Mouse (Mus musculus) kidney, embryonic 14.5 days (tissue): ENCODE data around the gene Cacng5. TPM values are rescaled to one million over a fixed set of nuclear protein-coding genes. Genes with fewer than 3 reads are reported as not detected.

Experiments used
- ATAC-seq: fragments of 200-750 bp; cut with Nextera tagmentation; 2 replicates; pipeline ENCODE4 v1.8.0; 2017; ENCODE audit warnings: moderate number of reproducible peaks, mild to moderate bottlenecking, moderate TSS enrichment, moderate library complexity; ENCODE audit not compliant: low FRiP score, low TSS enrichment
- H3K27ac ChIP-seq: fragments of 300-500 bp; sonication (generic); 2 replicates; pipeline ENCODE4 v1.5.1; 2014; ENCODE audit warnings: low read depth, mild to moderate bottlenecking, low read length, moderate library complexity, mixed read lengths
- H3K27me3 ChIP-seq: fragments of 300-500 bp; sonication (generic); 2 replicates; pipeline ENCODE4 v1.6.1; 2014; ENCODE audit warnings: mild to moderate bottlenecking, low read length; ENCODE audit not compliant: control insufficient read depth, insufficient read depth
- H3K36me3 ChIP-seq: fragments of 300-500 bp; sonication (generic); 2 replicates; pipeline ENCODE4 v1.6.1; 2014; ENCODE audit warnings: low read length, mixed read lengths; ENCODE audit not compliant: control insufficient read depth, insufficient read depth
- H3K4me1 ChIP-seq: fragments of 300-500 bp; sonication (generic); 2 replicates; pipeline ENCODE4 v1.6.1; 2014; ENCODE audit warnings: low read length, mixed read lengths; ENCODE audit not compliant: control insufficient read depth, insufficient read depth
- H3K4me2 ChIP-seq: fragments of 300-500 bp; sonication (generic); replicated peaks from 2 replicates; pipeline ENCODE4 v1.6.1; 2014; ENCODE audit warnings: low read depth, mild to moderate bottlenecking, low read length
- H3K4me3 ChIP-seq: fragments of 300-500 bp; sonication (generic); 2 replicates; pipeline ENCODE4 v1.5.1; 2014; ENCODE audit warnings: mild to moderate bottlenecking, low read length
- H3K9ac ChIP-seq: fragments of 300-500 bp; sonication (generic); 2 replicates; pipeline ENCODE4 v1.6.1; 2014; ENCODE audit warnings: low read depth, mild to moderate bottlenecking, low read length, moderate library complexity
- H3K9me3 ChIP-seq: fragments of 300-500 bp; sonication (generic); 2 replicates; pipeline ENCODE4 v1.6.1; 2016; ENCODE audit warnings: low read length; ENCODE audit not compliant: control insufficient read depth
- WGBS: fragments of 180-500 bp; shearing (Covaris S2); extraction: QIAGEN DNeasy Blood & Tissue Kit; methylation state at CpG from one replicate; pipeline ENCODE4 v1.1.7; 2014; 5-methylcytosine and 5-hydroxymethylcytosine counted together
- polyA plus RNA-seq: library from polyadenylated mRNA; unstranded; fragments of >200 nt; fragmentation: Nextera tagmentation; extraction: Ambion mirVana; gene quantifications from 2 replicates; pipeline ENCODE4 v1.2.1, GENCODE M21; 2014

Gene Cacng5
- polyA plus RNA-seq, 1 experiment from 2014 or later: not detected

- no peaks in the 10 kb centered on the region; the same call in none of the 2 replicates for H3K36me3 ChIP-seq
- no peak for ATAC-seq
- no peak overlapping the region for H3K27ac ChIP-seq
- peaks cover 14% of the 10 kb centered on the region for H3K9me3 ChIP-seq
- no peak overlapping the region for H3K4me3 ChIP-seq
- H3K4me2 ChIP-seq: no peak overlapping the region
- no peaks in the 10 kb centered on the region for H3K4me1 ChIP-seq
- no peak overlapping the region for H3K9ac ChIP-seq
- 96% methylated on average over 2 of the region's 2 CpGs for WGBS
- no peaks in the 10 kb centered on the region for H3K27me3 ChIP-seq
These were observed 22.1 kb upstream of the Cacng5 start for GRCm38 (mm10) chr11:107936929-107937328.

DNA sequence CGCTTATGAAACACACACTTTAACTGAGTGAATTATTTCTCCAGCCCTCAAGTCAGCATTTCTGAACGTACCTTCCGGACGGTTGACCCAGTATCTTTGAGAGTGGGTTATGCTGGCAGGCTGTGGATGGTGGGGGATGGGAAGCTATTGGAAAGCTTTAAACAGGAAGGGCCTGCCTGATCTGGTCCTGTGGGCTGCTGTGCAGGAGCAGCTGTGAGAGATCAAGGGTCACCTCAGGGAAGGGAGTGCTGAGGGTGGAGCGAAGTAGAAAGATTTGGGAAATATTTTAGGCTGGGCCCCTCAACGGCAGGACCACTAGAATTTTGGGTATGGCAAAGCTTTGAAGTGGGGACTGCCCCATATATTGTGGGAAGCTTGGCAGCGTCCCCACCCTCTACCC is 16.9 kb upstream of the Cacng5 start:
- H3K36me3 ChIP-seq: no peaks in the 10 kb centered on the region
- no peaks in the 10 kb centered on the region for H3K4me1 ChIP-seq
- no peak overlapping the region for H3K4me3 ChIP-seq
- H3K27me3 ChIP-seq: no peaks in the 10 kb centered on the region
- no peak overlapping the region for H3K4me2 ChIP-seq
- no peak for ATAC-seq
- no peaks in the 10 kb centered on the region for H3K9me3 ChIP-seq
- WGBS: 67% methylated on average over 7 of the region's 7 CpGs
- no peak overlapping the region for H3K27ac ChIP-seq
- no peak overlapping the region for H3K9ac ChIP-seq

GRCm38 (mm10) chr11:107931288-107931687 is 16.4 kb upstream of the Cacng5 start:
- no peaks in the 10 kb centered on the region for H3K4me1 ChIP-seq
- no peak overlapping the region for H3K9ac ChIP-seq
- no peaks in the 10 kb centered on the region for H3K9me3 ChIP-seq
- no peak overlapping the region for H3K4me2 ChIP-seq
- no peak overlapping the region for H3K27ac ChIP-seq
- no peaks in the 10 kb centered on the region for H3K27me3 ChIP-seq
- no peak overlapping the region for H3K4me3 ChIP-seq
- no peaks in the 10 kb centered on the region for H3K36me3 ChIP-seq
- 84% methylated on average over 11 of the region's 11 CpGs for WGBS
- ATAC-seq: no peak

GRCm38 (mm10) chr11:107929712-107930111 is 14.9 kb upstream of the Cacng5 start:
- no peaks in the 10 kb centered on the region for H3K36me3 ChIP-seq
- H3K9me3 ChIP-seq: no peaks in the 10 kb centered on the region
- H3K27me3 ChIP-seq: no peaks in the 10 kb centered on the region
- no peak overlapping the region for H3K4me3 ChIP-seq
- H3K4me2 ChIP-seq: no peak overlapping the region
- WGBS: 51% methylated on average over 3 of the region's 3 CpGs
- H3K4me1 ChIP-seq: no peaks in the 10 kb centered on the region
- no peak overlapping the region for H3K9ac ChIP-seq
- ATAC-seq: no peak
- no peak overlapping the region for H3K27ac ChIP-seq

GRCm38 (mm10) chr11:107919852-107920508 is 5.1 kb upstream of the Cacng5 start:
- no peak overlapping the region for H3K27ac ChIP-seq
- H3K36me3 ChIP-seq: no peaks in the 10 kb centered on the region
- H3K4me1 ChIP-seq: no peaks in the 10 kb centered on the region
- no peaks in the 10 kb centered on the region for H3K9me3 ChIP-seq
- no peak overlapping the region for H3K4me3 ChIP-seq
- H3K27me3 ChIP-seq: peaks cover 11% of the 10 kb centered on the region
- H3K9ac ChIP-seq: no peak overlapping the region
- 41% methylated on average over 16 of the region's 16 CpGs for WGBS
- H3K4me2 ChIP-seq: no peak overlapping the region
- ATAC-seq: no peak

DNA sequence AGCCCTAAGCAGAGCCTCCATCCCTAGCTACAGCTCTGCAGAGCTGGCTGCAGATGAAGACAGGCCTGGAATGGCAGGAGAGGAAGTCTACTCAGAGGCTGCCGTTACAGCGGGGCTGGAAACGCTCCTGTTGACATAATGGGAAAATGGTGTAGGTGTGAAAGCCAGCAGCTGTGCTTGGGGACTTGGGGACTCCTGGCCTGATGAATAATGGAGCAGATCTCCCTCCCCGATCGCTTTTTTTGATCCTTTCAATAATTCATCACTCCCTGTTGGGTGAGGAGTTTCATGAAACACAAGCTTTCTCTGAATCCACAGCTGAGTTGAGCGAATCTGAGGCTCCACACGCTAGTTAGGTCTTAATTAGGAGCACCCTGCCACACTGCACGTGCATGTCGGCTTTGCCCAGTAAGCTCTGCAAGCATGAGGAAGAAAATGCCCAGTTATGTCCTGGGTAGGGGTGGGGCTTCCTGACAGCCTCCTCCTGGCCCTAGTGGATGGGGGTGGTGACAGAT is 2.9 kb upstream of the Cacng5 start:
- Histone ChIP-seq H3K36me3 (no peaks in the 10 kb centered on the region), H3K4me2 (no peak overlapping the region), H3K4me3 (no peak overlapping the region), H3K4me1 (no peaks in the 10 kb centered on the region), H3K9ac (no peak overlapping the region), H3K27ac (no peak overlapping the region), H3K27me3 (peaks cover 26% of the 10 kb centered on the region), H3K9me3 (no peaks in the 10 kb centered on the region)
- WGBS: 67% methylated on average over 9 of the region's 9 CpGs
- no peak for ATAC-seq

DNA sequence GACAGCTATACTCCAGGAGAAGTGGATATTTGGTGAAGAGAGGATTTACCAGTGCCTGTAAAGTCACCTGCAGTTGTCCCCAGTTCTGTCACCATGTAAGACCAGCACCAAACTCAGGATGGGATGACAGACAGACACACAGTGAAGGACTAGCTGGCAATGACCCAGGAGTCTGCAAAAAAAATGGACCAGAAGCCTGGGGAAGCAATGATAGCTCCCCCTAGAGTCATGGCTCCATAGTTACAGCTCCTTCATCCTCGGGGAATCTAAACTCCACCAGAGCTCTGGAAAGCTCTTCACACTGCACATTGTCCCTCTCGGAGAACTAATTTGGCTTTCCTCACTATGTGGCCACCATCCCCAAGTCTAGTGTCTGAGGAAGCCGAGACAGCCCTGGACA is 1.5 kb downstream of the Cacng5 start:
- WGBS: 53% methylated on average over 3 of the region's 3 CpGs
- H3K9me3 ChIP-seq: peaks cover 5% of the 10 kb centered on the region; the same call in 1 of the 2 replicates
- H3K27me3 ChIP-seq: peaks cover 26% of the 10 kb centered on the region
- no peaks in the 10 kb centered on the region for H3K4me1 ChIP-seq
- ATAC-seq: no peak
- no peak overlapping the region for H3K27ac ChIP-seq
- no peaks in the 10 kb centered on the region for H3K36me3 ChIP-seq
- no peak overlapping the region for H3K4me2 ChIP-seq
- no peak overlapping the region for H3K9ac ChIP-seq
- H3K4me3 ChIP-seq: no peak overlapping the region

GRCm38 (mm10) chr11:107905364-107905763 is 9.5 kb downstream of the Cacng5 start:
- no peak overlapping the region for H3K9ac ChIP-seq
- peaks cover 5% of the 10 kb centered on the region; the same call in 1 of the 2 replicates for H3K9me3 ChIP-seq
- no peak for ATAC-seq
- H3K4me3 ChIP-seq: no peak overlapping the region
- no peaks in the 10 kb centered on the region for H3K36me3 ChIP-seq
- no peak overlapping the region for H3K27ac ChIP-seq
- no peak overlapping the region for H3K4me2 ChIP-seq
- H3K4me1 ChIP-seq: no peaks in the 10 kb centered on the region
- WGBS: 73% methylated on average over 9 of the region's 9 CpGs
- H3K27me3 ChIP-seq: no peaks in the 10 kb centered on the region

GRCm38 (mm10) chr11:107903966-107904605 is 10.8 kb downstream of the Cacng5 start:
- Histone ChIP-seq H3K27me3 (no peaks in the 10 kb centered on the region), H3K9me3 (no peaks in the 10 kb centered on the region), H3K4me1 (no peaks in the 10 kb centered on the region), H3K36me3 (no peaks in the 10 kb centered on the region), H3K4me2 (no peak overlapping the region), H3K4me3 (no peak overlapping the region), H3K9ac (no peak overlapping the region), H3K27ac (no peak overlapping the region)
- 21% methylated on average over 4 of the region's 4 CpGs for WGBS
- ATAC-seq: no peak
